Mouse (Mus musculus) C2C12 (cell line): ENCODE results near the gene Col18a1. TPM values are rescaled to one million over a fixed set of nuclear protein-coding genes. Genes with fewer than 3 reads are reported as not detected.

Experiments
- H3K27me3 ChIP-seq: one replicate; pipeline ENCODE4 v1.6.1; 2011; ENCODE audit not compliant: control insufficient read depth, insufficient read depth, insufficient read length
- H3K36me3 ChIP-seq: one replicate; pipeline ENCODE4 v1.6.1; 2011; ENCODE audit not compliant: control insufficient read depth, insufficient read depth
- H3K4me3 ChIP-seq: one replicate; pipeline ENCODE4 v1.5.1; 2011; ENCODE audit warnings: mild to moderate bottlenecking, control low read depth; ENCODE audit not compliant: poor library complexity, insufficient read depth, severe bottlenecking
- H3K79me2 ChIP-seq: one replicate; pipeline ENCODE4 v1.6.1; 2011; ENCODE audit not compliant: control insufficient read depth, insufficient read depth
- H3K79me3 ChIP-seq: one replicate; pipeline ENCODE4 v1.6.1; 2011; ENCODE audit warnings: low read depth, control low read depth
- H3ac ChIP-seq: one replicate; pipeline ENCODE3; 2011; ENCODE audit warnings: low read depth; ENCODE audit not compliant: control insufficient read depth, insufficient read length
- CEBPB ChIP-seq: IDR thresholded peaks from one replicate; pipeline ENCODE4 v1.6.1; 2011; ENCODE audit warnings: low read depth, mild to moderate bottlenecking, control low read depth, moderate library complexity
- CTCF ChIP-seq: IDR thresholded peaks from one replicate; pipeline ENCODE4 v1.5.1; 2011; ENCODE audit not compliant: control insufficient read depth, insufficient read depth, insufficient read length
- FOSL1 ChIP-seq: IDR thresholded peaks from one replicate; pipeline ENCODE4 v1.8.0; 2011; ENCODE audit warnings: mild to moderate bottlenecking, low read length; ENCODE audit not compliant: poor library complexity, insufficient read depth, severe bottlenecking
- MAX ChIP-seq: IDR thresholded peaks from one replicate; pipeline ENCODE4 v1.6.1; 2011; ENCODE audit warnings: mild to moderate bottlenecking, control low read depth
- MYOD1 ChIP-seq: IDR thresholded peaks from one replicate; pipeline ENCODE4 v1.6.1; 2011; ENCODE audit warnings: low read depth; ENCODE audit not compliant: control insufficient read depth, insufficient read length
- MYOG ChIP-seq: IDR thresholded peaks from one replicate; pipeline ENCODE4 v1.6.1; 2011; ENCODE audit not compliant: control insufficient read depth, insufficient read length; ENCODE audit errors: extremely low read depth
- USF1 ChIP-seq: IDR thresholded peaks from one replicate; pipeline ENCODE4 v1.6.1; 2011; ENCODE audit warnings: low read depth, mild to moderate bottlenecking, control low read depth, moderate library complexity
- polyA plus RNA-seq: library from polyadenylated mRNA; unstranded; fragments of >200 nt; fragmentation: generic; extraction: Trizol; gene quantifications from one replicate; pipeline ENCODE4 v1.2.1, GENCODE M21; 2012; ENCODE audit warnings: missing spikeins

The Col18a1 gene
- polyA plus RNA-seq, 1 experiment: 177 TPM

- Histone ChIP-seq H3K4me3 (no peak overlapping the region), H3ac (no peak overlapping the region), H3K36me3 (no peaks in the 10 kb centered on the region), H3K27me3 (no peaks in the 10 kb centered on the region), H3K79me2 (no peaks in the 10 kb centered on the region), H3K79me3 (no peaks in the 10 kb centered on the region)
- no peak for TF ChIP-seq MAX
- no peak for TF ChIP-seq FOSL1
- no peak for TF ChIP-seq MYOD1
- no peak for TF ChIP-seq CEBPB
- TF ChIP-seq MYOG: no peak
- no peak for TF ChIP-seq CTCF
- no peak for TF ChIP-seq USF1
These were observed 33.9 kb upstream of the Col18a1 start for GRCm38 (mm10) chr10:77200295-77200694.

- no peaks in the 10 kb centered on the region for H3K79me3 ChIP-seq
- no peak overlapping the region for H3ac ChIP-seq
- no peak for TF ChIP-seq MAX
- TF ChIP-seq CEBPB: no peak
- no peak for TF ChIP-seq MYOG
- no peak for TF ChIP-seq USF1
- no peaks in the 10 kb centered on the region for H3K79me2 ChIP-seq
- H3K36me3 ChIP-seq: no peaks in the 10 kb centered on the region
- H3K4me3 ChIP-seq: no peak overlapping the region
- H3K27me3 ChIP-seq: no peaks in the 10 kb centered on the region
These were observed 32.9 kb upstream of the Col18a1 start for GRCm38 (mm10) chr10:77199229-77199628.

GRCm38 (mm10) chr10:77197469-77198209, 31.3 kb upstream of the Col18a1 start:
- TF ChIP-seq MYOG (no peak), CTCF (no peak), FOSL1 (no peak), MAX (no peak), CEBPB (no peak), USF1 (no peak), MYOD1 (no peak)
- no peaks in the 10 kb centered on the region for H3K36me3 ChIP-seq
- no peaks in the 10 kb centered on the region for H3K79me3 ChIP-seq
- no peak overlapping the region for H3ac ChIP-seq
- no peak overlapping the region for H3K4me3 ChIP-seq
- no peaks in the 10 kb centered on the region for H3K27me3 ChIP-seq
- H3K79me2 ChIP-seq: no peaks in the 10 kb centered on the region

GRCm38 (mm10) chr10:77196676-77197075, 30.3 kb upstream of the Col18a1 start:
- H3K79me2 ChIP-seq: no peaks in the 10 kb centered on the region
- TF ChIP-seq FOSL1: no peak
- no peak for TF ChIP-seq MYOG
- no peak for TF ChIP-seq USF1
- TF ChIP-seq MYOD1: no peak
- no peak for TF ChIP-seq MAX
- no peak for TF ChIP-seq CTCF
- no peak for TF ChIP-seq CEBPB
- no peak overlapping the region for H3K4me3 ChIP-seq
- H3K36me3 ChIP-seq: no peaks in the 10 kb centered on the region
- no peak overlapping the region for H3ac ChIP-seq
- H3K27me3 ChIP-seq: no peaks in the 10 kb centered on the region
- H3K79me3 ChIP-seq: no peaks in the 10 kb centered on the region

- H3K79me3 ChIP-seq: no peaks in the 10 kb centered on the region
- no peaks in the 10 kb centered on the region for H3K79me2 ChIP-seq
- no peaks in the 10 kb centered on the region for H3K36me3 ChIP-seq
- no peak overlapping the region for H3ac ChIP-seq
- no peaks in the 10 kb centered on the region for H3K27me3 ChIP-seq
- TF ChIP-seq MAX: no peak
- no peak for TF ChIP-seq MYOG
- H3K4me3 ChIP-seq: no peak overlapping the region
These were observed 29.8 kb upstream of the Col18a1 start for GRCm38 (mm10) chr10:77196115-77196514.

- Histone ChIP-seq H3ac (no peak overlapping the region), H3K79me2 (no peaks in the 10 kb centered on the region), H3K27me3 (no peaks in the 10 kb centered on the region), H3K36me3 (no peaks in the 10 kb centered on the region), H3K79me3 (no peaks in the 10 kb centered on the region), H3K4me3 (no peak overlapping the region)
- TF ChIP-seq FOSL1 (peak; percentile 9), USF1 (no peak)
These were observed 27.1 kb upstream of the Col18a1 start for GRCm38 (mm10) chr10:77193495-77193894.
